Mouse (Mus musculus) spleen, embryonic (tissue): ENCODE measurements at regions not wholly inside any gene's neighbourhood (a gene's known extent, or its start where the extent isn't known, plus 50 kb on each side); places are given as distances from the start of the nearest gene placed in this dataset.
"Not testable (repeated sequence)": the region's sequence is repeated elsewhere in the genome, so short reads cannot be mapped to it uniquely, and the experiment has no call there.

Source experiments
- CTCF ChIA-PET: fragments of 350-600 bp; sonication (Branson Sonifier 250); formaldehyde crosslinking; loops from one replicate; lab custom pipeline; 2022; lab: Charles Lee

GRCm38 (mm10) chr13:5367058-5367797, 494.1 kb upstream of the Klf6 start:
- CTCF ChIA-PET = no interaction called here

DNA sequence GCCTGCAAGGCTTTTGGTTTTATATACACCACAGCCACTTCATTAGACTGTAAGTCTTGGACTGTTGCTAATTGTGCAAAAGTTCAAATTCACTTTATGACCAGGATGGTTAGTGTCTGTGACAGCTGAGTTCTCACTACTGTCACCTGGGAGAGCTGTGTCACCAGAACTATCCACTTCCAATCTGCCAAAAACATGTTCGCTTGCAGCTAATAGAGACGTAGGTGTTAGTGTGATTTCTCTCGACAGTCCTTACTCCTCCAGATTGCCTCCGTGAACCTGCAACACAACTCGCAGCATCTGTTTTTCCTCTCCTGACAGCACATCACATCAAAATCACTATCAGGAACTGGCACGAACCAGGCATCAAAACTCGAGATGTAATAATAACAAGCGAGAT, 491.3 kb upstream of the Klf6 start:
- CTCF ChIA-PET = no interaction called here

GRCm38 (mm10) chr13:5373191-5373590, 488.1 kb upstream of the Klf6 start:
- CTCF ChIA-PET = no interaction called here

- CTCF ChIA-PET = no interaction called here
These were observed 453.0 kb upstream of the Klf6 start for GRCm38 (mm10) chr13:5408226-5408804.

DNA sequence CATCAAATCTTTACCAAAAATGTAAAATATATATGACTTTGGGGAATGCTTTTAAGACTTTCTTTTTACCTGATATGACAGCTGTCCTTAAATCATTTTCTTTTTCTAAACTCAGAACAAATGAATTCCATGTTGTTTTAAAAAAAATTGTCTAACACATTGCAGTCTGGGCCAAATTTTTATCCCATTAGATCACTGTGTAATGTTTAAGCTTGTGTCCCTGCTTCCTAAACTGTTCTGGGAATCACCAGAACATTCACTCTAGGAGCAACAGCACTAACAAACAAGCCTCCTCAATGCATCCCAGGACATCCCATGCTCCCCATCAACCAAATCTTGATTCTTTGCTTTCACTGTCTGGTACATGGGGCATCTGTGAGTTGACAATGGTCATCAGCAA, 449.2 kb upstream of the Klf6 start:
- CTCF ChIA-PET = no interaction called here

DNA sequence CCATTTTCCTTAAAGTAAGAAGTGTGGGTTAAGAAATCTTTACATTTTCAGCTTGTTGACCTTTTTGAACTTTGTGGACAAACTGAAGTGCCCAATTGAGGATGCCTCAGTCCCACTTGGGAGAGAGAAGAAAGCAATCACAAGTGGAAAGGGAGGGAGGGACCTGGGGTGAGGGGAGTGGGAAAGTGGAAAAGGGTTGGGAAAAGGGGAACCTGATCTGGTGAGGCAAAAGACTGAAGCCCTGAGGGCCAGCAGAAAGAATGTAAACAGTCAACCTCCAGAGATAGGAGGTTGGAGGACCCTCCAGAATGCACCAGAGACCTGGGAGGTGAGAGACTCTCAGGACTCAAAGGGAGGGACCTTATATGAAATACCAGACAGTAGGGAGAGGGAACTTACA, 448.3 kb upstream of the Klf6 start:
- CTCF ChIA-PET = not testable (repeated sequence)

GRCm38 (mm10) chr13:5424110-5424509, 437.2 kb upstream of the Klf6 start:
- CTCF ChIA-PET = no interaction called here

GRCm38 (mm10) chr13:5425491-5426232, 435.6 kb upstream of the Klf6 start:
- CTCF ChIA-PET = no interaction called here

DNA sequence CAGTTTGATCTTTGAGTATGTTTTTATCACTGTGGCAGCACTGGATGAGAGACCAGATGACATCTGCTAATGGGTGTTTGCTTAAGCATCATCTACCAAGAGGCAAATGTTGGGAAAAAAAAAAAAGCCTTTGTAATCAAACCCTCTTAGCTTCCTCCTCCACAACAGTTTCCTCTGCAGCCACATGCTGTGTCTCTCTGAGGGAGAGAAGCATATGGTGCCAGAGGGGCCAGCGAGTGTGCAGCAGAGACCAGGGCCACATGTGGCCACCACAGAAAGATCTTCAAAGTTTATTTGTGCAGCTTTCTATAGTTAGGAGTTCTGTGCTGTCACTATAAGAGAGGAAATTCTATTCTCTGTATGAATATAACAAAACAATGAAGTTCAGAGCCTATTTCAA, 427.6 kb upstream of the Klf6 start:
- CTCF ChIA-PET = no interaction called here

DNA sequence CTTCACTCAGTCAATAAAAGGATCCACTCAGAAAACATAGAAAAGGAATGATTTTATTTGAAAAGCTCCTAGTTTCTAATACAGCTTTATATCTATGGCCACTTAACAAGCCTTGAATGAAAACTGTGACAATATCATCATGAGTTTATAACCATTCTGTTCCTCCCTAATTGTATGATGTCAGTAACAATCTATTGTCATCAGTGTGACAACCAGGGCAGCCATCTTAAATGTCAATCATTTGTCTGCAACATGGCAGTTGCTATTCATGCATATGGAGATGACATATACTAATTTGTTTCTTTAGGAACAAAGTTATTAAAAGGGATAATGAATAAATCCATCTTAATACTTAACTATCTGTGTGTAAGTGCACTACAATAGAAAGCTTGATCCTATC, 426.2 kb upstream of the Klf6 start:
- CTCF ChIA-PET = no interaction called here

GRCm38 (mm10) chr13:5436191-5436590, 425.1 kb upstream of the Klf6 start:
- CTCF ChIA-PET = no interaction called here

- CTCF ChIA-PET = interaction anchor here (0.7 kb wide), 1 partner anchor 896 kb away, joined by 4 read pairs; no protein-coding TSS in a partner anchor
These were observed 420.8 kb upstream of the Klf6 start for GRCm38 (mm10) chr13:5440454-5440853.

GRCm38 (mm10) chr13:5444759-5445478, 416.4 kb upstream of the Klf6 start:
- CTCF ChIA-PET = no interaction called here

GRCm38 (mm10) chr13:5448601-5449000, 412.7 kb upstream of the Klf6 start:
- CTCF ChIA-PET = no interaction called here

DNA sequence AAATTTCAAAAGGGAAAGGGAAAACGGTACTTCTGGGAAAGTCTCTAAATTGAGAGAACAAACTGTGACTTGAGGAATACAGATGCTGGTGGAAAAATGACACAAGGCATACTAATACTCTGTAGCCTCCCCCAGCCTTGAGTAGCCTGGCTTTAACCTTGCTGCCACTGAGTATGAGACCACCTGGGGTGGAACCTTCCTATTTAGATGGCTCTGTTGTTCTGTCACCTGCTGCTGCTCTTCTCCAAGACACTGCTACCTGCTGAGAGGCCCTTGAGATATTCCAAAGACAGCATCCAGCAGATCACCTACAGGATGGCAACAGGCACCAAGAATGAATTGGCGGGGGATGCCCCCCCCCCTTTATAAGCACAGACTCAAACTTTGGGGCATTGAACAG, 380.5 kb upstream of the Klf6 start:
- CTCF ChIA-PET = no interaction called here

DNA sequence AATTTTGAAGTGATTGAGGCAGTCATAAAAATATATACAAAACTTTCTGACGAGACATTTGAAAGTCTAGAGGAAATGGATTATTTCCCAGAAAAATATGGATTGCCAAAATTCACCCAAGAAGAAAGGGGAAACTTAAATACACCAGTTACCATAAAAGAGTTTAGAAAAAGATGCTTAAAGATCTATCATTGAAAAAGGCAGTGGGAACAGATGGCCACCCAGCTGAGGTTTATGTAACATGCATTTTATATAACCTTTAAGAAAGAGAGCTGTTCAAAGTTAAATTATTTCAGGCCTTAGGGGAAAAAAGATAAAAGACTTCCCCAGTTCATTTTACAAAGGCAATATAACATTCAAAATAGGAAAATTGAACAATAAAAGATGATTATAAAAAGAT, 369.0 kb upstream of the Klf6 start:
- CTCF ChIA-PET = no interaction called here

DNA sequence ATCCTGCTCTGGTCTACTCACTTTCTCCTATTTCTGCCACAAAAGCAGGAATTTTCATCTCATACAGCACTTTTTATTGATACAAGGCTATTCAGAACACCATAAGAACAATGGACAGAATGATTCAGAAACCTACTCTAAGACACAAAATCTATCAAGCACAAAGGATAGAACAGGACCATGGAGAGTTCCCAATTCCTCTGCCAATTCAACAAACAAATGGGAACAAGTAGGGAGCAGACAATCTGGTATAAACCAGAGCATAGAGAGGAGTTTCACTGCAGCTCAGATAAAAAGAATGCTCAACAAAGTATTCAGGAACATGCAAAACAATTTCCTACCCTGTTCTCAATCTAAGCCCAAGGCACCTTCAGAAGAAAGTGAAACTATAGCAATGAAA, 363.7 kb upstream of the Klf6 start:
- CTCF ChIA-PET = no interaction called here

- CTCF ChIA-PET = no interaction called here
These were observed 349.5 kb upstream of the Klf6 start for GRCm38 (mm10) chr13:5511784-5512183.

DNA sequence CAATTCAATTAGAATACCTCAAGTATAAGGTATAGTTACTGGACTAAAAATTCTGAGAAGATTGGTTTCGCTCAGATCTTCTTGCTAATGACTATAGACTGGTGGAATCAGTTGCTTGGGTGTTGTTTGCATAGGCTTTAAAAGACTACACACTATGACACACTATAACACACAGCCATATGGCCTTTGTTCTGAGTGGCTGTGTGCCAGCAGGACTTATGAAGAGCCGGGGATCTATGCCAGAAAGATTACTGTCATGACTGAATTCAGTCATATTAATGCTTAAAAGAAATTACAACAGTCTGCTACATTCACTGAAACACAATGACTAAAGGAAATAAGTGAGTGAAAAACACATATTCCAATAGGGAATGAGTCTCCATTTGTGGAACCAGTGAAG, 345.7 kb upstream of the Klf6 start:
- CTCF ChIA-PET = no interaction called here

DNA sequence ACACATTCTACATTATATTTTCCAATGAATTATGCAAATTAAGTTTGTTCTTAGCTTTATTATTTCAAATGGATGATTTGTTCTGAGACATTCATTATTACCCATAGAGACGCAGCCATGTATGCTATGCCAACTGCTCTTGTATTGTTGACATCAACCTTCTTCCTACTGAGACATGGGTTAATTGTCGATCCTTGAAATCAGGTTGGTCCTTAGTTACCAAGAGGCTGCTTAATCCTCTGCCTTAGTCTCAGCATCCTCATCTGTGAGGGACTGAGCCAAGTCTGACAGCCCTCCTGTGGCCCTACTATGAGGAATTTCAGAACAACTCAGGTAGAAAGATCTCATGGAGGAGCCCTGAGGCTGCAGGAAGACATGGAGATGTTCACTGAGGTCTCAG, 345.2 kb upstream of the Klf6 start:
- CTCF ChIA-PET = no interaction called here

DNA sequence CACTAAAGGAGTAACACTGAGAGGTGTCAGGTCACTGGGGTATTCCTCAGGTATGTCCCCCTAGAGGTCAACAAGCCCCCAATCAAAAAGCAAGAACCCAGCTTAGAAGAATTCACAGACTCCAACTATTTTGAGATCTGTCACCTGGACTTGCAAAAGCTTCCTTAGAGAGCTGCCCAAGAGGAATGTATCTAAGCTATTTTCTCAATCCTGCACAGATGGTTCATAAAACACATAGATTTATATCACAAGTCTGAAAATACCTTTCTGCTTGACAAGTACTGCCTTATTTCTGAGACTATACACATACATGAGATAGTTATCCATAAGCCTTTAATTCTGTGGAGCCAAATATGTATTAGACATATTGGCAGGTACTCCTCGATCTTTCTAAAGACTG, 342.1 kb upstream of the Klf6 start:
- CTCF ChIA-PET = no interaction called here

DNA sequence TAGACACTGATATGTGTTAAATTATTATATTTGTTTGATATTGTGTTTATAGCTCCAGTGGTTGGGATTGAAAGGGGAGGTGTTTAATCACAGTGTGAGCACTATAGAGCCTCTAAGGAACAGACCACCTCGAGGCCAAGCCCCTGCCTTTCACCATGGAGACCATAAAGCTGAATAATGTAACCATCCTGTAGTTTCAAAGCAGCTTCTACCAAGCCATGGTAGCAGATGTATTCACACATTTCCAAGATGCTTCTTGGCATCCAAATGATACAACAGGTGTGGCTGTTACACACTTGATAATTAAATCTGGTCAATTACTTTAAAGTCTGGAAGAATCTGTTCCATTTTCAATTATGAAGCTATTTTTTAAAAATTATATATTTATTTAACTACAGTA, 341.7 kb upstream of the Klf6 start:
- CTCF ChIA-PET = interaction anchor here (0.5 kb wide), 1 partner anchor 161 kb away, joined by 5 read pairs; no protein-coding TSS in a partner anchor
